Mouse (Mus musculus) brain, embryonic 18.5 days (tissue): ENCODE data around the gene Astn1.

Experiments used
- DNase-seq: peaks from one replicate; pipeline ENCODE4 v3.0.0-alpha.2; 2012; ENCODE audit warnings: low read depth, low spot score

Gene Astn1

GRCm38 (mm10) chr1:158516558-158516957, 154.5 kb downstream of the Astn1 start:
- peak; percentile 46 for DNase-seq

- no peak for DNase-seq
Measured at GRCm38 (mm10) chr1:158536195-158536594, 174.1 kb downstream of the Astn1 start.

DNA sequence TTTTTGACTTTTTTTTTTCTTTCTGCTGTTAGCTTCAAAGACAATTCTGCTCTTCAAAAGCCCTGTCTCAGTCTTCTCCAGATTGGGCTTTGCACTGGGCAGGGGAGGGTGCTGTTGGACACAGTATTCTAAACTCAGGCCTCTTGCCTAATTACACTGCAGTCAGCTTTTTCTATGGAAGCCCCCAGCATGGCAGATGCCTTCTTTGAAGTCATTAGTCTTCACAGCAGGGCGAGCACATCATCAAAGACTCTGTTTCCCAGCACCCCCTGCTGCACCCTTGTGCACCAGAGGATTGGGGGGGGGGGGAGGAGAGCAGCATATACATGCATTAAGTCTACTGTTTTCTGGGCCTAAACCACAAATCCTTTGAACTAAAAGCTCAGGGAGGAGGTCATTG, 174.8 kb downstream of the Astn1 start:
- DNase-seq = no peak

DNA sequence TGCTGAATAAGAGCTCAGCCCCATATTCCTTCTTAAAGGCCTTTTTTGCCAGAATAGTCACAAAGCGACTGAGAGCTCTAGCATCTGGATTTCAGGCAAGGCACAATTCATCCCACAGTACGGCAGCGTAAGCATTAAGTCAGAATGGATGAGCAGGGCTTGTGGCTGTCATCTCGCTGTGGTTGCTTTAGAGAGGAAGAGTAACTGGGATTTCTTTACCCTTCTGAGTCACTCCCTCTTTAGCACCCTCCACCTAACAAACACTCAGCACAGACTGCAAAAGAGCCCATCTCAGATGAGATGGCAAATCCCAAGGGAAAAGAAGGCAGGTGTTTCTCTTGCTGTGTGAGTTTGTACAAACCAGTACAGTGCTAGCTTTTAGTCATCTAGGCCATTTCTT, 183.0 kb downstream of the Astn1 start:
- no peak for DNase-seq

GRCm38 (mm10) chr1:158546513-158546912, 184.4 kb downstream of the Astn1 start:
- DNase-seq = no peak

DNA sequence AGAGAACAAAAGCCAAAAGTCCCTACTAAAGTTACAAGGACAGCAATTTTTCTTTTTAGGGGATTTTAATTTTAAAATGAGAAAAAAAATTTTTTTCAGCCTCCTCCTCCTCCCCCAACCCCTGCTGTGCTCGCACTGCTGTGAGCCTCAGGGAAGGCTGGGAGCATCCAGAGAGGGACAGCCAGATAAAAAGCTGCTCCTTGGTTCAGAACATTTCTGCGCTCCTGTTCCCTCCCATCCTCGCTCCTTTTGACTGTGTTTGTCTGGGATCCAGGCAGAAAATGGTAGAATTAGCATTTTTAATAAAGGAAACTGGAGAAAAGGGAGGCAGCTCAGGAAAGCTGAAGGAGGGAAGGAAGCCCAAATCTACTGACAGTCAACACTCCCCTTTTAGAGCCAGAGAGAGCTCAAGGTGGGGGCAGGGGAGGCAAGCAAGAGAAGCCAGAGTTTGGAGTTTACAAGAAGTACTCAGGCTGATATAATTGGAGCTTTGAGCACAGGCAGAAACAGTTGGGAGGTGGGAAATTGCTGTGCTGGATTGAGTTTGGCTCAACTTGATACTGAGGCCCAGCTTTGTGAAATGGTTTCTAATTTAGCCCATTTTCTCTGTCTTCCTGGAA, 185.6 kb downstream of the Astn1 start:
- DNase-seq = peak; percentile 60

DNA sequence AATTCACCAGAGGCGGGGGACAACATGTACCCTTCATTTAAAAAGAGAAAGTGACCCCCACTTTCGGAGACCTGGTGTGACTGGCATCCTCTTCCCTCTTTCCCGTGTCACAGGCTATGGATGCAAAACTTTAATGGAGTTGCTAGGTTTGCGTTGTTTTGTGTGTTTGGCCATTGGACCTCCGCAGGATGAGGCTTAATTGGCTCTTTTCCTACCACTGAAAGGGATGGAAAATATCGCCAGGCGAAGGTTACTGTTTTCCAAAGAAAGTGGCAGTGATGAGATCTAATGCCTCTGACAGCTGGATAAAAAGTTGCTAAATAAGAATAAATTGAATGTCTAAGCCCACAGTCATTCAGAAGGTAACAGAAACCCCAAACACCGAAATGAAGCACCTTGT, 186.2 kb downstream of the Astn1 start:
- no peak for DNase-seq

GRCm38 (mm10) chr1:158549616-158550015, 187.5 kb downstream of the Astn1 start:
- DNase-seq = no peak

DNA sequence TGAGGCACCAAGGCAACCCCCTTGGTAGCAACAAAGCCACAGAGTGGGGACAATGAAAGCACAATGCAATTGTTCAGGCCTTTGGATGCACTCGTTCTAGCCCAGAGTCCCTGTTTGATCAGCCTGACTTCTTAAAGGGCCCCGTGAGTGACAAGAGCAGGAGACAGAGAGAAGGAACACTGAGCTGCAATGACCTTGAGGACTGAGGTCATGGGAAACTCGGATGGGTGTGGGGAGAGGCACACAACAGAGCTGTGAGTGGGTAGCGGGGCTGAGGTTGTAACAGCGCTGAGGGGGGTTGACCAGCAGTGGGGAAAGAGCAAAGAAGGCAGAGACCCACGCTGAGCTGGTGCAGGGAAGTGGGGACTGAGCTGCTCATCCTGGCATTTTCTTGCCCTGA, 189.9 kb downstream of the Astn1 start:
- no peak for DNase-seq

GRCm38 (mm10) chr1:158553341-158553740, 191.3 kb downstream of the Astn1 start:
- no peak for DNase-seq

DNA sequence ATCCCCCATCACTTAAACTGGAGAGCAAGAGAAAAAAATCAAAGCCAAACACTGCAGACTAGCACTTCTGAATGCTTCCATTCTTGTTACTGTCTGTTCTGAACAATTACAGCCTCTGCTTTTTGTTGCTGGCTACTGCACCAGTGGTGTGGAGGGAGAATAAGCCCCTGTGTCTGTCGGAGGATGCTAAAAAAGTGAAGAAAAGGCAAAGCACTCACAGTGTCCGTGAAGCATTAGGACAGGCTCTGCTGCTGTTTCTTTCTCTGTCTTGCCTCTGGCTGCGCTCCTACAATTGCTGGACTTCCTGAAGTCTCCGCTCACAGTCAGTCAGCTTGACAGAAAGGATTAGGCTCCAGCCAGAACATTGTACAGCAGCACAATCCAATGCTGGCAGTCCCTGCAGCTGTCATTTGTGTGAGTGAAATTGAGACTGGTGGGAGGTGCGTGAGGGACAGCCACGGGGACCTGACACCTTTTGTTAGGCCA, 192.0 kb downstream of the Astn1 start:
- DNase-seq = no peak

- DNase-seq = peak; percentile 36
Measured at GRCm38 (mm10) chr1:158573168-158573567, 211.1 kb downstream of the Astn1 start.

DNA sequence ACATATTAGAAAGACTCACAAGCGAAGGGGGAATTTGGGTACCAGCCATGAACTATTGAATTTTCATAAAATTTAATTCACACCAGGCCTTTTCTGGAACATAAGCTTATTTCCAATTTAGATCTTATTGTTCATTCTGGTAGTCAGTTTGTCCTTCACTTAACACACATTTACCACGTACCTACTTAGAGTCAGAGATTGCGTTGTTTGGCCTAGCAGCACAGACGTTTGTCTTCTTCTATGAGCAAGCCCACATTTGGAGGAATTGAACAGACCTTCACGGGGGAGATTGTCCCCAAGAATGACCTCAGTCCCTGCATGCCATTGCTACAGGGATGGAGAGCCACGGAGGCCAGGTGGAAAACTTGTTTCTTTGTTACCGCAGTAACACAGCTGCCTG, 211.5 kb downstream of the Astn1 start:
- DNase-seq = no peak

DNA sequence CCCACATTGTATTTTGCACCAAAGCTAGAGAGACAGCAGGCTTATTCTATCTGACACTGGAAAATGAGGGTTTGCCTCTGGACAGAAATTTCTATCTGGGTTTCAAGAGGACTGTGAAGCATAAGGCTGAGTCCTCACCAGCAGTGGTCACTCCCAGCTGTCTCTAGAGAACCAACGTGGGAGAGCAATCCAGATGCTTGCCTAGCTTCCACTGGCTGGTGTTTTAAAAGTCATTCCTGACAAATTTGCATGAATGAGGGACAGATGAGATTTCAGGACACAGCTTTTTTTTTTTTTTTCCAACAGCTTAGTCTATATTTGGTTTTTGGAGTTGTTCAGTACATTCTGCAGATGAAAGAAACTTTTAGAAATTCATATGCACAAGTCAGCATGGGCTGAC, 213.9 kb downstream of the Astn1 start:
- no peak for DNase-seq

GRCm38 (mm10) chr1:158581806-158582205, 219.7 kb downstream of the Astn1 start:
- DNase-seq = no peak

DNA sequence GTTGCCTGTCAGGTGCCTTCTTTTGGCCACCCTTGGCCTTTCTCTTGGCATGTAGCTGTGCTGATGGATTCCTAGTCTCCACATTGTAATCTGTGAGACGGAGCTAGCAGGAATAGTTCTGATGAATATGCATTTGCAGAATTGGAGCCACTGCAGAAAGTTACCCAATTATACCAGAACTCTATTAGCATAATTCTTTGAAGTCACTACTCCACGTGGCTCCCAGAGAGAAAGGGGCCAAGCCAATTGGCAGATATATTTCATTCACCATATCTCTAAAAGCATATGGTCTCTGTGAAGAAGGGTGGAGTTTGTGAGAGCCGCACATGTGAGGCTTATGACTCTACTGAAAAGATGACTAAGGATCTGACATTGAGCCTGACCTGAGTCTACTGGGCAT, 226.8 kb downstream of the Astn1 start:
- peak; percentile 14 for DNase-seq

DNA sequence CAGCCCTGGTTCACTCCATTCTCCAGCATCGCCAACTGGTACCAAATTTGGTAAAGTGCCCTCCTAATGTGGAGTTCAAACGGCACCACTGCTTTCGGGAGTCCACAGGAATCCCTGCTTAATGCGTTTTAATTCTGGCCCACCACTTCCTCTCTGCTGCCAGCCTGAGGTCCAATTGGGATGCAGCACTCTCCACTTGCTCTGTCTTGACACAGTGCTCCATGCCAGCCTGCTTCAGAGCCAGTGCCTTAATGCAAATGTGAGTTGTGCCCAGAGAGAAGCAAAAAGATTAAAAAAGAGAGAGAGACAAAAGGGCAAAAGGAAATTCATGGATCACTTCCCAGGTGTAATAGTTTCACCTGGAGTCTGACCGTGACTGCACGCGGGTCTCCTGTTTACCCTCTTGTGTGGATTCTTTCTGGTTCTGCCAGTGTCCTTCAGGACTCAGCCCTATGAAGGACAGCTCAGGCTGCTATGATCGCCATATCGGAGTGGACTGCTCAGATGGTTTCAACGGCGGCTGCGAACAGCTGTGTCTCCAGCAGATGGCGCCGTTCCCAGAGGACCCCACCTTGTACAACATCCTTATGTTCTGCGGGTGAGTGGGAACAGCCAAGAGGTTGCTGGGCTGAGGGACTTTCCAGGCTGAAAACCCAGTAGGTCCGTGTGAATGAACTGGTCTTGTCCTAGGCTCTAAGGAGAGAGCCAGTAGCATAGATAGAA, 234.8 kb downstream of the Astn1 start:
- no peak for DNase-seq

DNA sequence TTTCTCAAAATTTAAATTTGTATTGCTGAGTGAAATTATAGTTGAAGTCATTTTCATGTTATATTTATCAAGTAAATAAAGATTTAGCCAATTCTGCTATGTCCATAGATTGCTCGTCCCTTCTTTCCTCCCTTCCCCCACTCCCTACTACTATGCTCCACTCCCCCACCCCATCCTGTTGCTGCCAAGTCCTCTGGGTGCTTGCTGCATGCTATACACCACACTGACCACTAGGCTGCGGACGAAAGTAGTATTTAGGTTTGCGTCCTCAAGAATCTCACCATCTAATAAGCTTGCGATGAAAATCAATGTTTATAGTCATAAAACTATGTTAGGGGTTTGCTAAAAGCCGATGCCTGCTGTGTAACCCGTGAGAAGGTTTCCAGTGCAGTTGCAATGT, 235.9 kb downstream of the Astn1 start:
- no peak for DNase-seq

GRCm38 (mm10) chr1:158599435-158599834, 237.4 kb downstream of the Astn1 start:
- no peak for DNase-seq

GRCm38 (mm10) chr1:158603056-158603455, 241.0 kb downstream of the Astn1 start:
- DNase-seq = no peak

GRCm38 (mm10) chr1:158604149-158604548, 242.1 kb downstream of the Astn1 start:
- DNase-seq = no peak

GRCm38 (mm10) chr1:158605597-158605996, 243.5 kb downstream of the Astn1 start:
- DNase-seq = no peak

DNA sequence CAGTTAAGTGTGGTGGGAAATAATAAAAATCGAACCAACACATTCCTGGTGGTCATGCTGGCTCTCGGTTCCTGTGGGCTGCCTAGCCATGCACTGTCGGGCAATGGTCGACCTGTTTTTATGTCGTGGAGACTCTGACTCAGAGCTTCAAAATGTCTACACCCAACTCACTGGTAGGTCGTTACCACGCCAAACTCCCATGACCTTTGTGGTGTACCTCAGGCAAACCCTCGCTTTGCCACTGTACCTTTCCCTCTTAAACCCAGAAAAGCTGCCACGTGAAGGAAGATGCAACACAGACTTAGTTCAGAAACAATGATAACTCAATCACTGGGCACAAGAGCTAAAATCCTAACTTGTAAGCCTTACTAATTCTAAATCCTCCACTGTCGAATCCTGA, 244.3 kb downstream of the Astn1 start:
- DNase-seq = no peak
